Mouse (Mus musculus): ENCODE measurements around the gene Pcnx2. TPM values are rescaled to one million over a fixed set of nuclear protein-coding genes. Genes with fewer than 3 reads are reported as not detected.

The Pcnx2 gene
- total and polyA plus RNA-seq, 3 experiments, result 0.16 TPM; not detected in 2

GRCm38 (mm10) chr8:125763066-125763786 lies 134.9 kb downstream of the Pcnx2 start:
- no peak for DNase-seq (ENCODE audit: low spot score)
- H3K4me1 ChIP-seq (ENCODE audit: insufficient read depth, low read depth, low read length), result no peaks in the 10 kb centered on the region
- H3K27me3 ChIP-seq (ENCODE audit: insufficient read depth, low read length), result no peaks in the 10 kb centered on the region
- TF ChIP-seq TAL1 (conservative IDR thresholded peaks at IDR 0.05; ENCODE audit: low read depth, low read length) (no peak), GATA2 (IDR thresholded peaks at IDR 0.05; ENCODE audit: borderline replicate concordance, low read depth, low read length) (no peak), POLR2AphosphoS5 (IDR thresholded peaks at IDR 0.05; ENCODE audit: insufficient replicate concordance, low read depth, low read length) (no peak), GATA1 (IDR thresholded peaks at IDR 0.05; ENCODE audit: borderline replicate concordance, low read length) (no peak), CTCF (IDR thresholded peaks at IDR 0.05; ENCODE audit: low read depth, low read length) (no peak)
- no peaks in the 10 kb centered on the region for H3K36me3 ChIP-seq (replicated peaks)
- ATAC-seq (ENCODE audit: extremely low read depth, insufficient number of reproducible peaks, low FRiP score, poor library complexity, severe bottlenecking), result no peak
- peaks cover 97% of the 10 kb centered on the region for H3K9me3 ChIP-seq (replicated peaks)
- no peak overlapping the region for H3K4me3 ChIP-seq (ENCODE audit: low read depth, low read length)

- no peaks in the 10 kb centered on the region for H3K27me3 ChIP-seq (ENCODE audit: insufficient read depth, low read length)
- ATAC-seq (ENCODE audit: extremely low read depth, insufficient number of reproducible peaks, low FRiP score, poor library complexity, severe bottlenecking) (no peak), DNase-seq (ENCODE audit: low spot score) (no peak)
- H3K36me3 ChIP-seq (replicated peaks), result no peaks in the 10 kb centered on the region
- H3K9me3 ChIP-seq (replicated peaks), result peaks cover 91% of the 10 kb centered on the region
- no peak overlapping the region; the same call in 1 of the 2 replicates for H3K4me3 ChIP-seq (ENCODE audit: low read depth, low read length)
- H3K4me1 ChIP-seq (ENCODE audit: insufficient read depth, low read depth, low read length), result no peaks in the 10 kb centered on the region
- TF ChIP-seq CTCF (IDR thresholded peaks at IDR 0.05; ENCODE audit: low read depth, low read length), result no peak
- no peak for TF ChIP-seq POLR2AphosphoS5 (IDR thresholded peaks at IDR 0.05; ENCODE audit: insufficient replicate concordance, low read depth, low read length)
- no peak for TF ChIP-seq TAL1 (conservative IDR thresholded peaks at IDR 0.05; ENCODE audit: low read depth, low read length)
- no peak for TF ChIP-seq GATA2 (IDR thresholded peaks at IDR 0.05; ENCODE audit: borderline replicate concordance, low read depth, low read length)
- no peak for TF ChIP-seq GATA1 (IDR thresholded peaks at IDR 0.05; ENCODE audit: borderline replicate concordance, low read length)
Observed at GRCm38 (mm10) chr8:125759022-125759421, 139.1 kb downstream of the Pcnx2 start.

GRCm38 (mm10) chr8:125757106-125757496 lies 141.0 kb downstream of the Pcnx2 start:
- DNase-seq (ENCODE audit: low spot score) (no peak), ATAC-seq (ENCODE audit: extremely low read depth, insufficient number of reproducible peaks, low FRiP score, poor library complexity, severe bottlenecking) (no peak)
- H3K4me1 ChIP-seq (ENCODE audit: insufficient read depth, low read depth, low read length), result no peaks in the 10 kb centered on the region
- no peak for TF ChIP-seq POLR2AphosphoS5 (IDR thresholded peaks at IDR 0.05; ENCODE audit: insufficient replicate concordance, low read depth, low read length)
- TF ChIP-seq GATA2 (IDR thresholded peaks at IDR 0.05; ENCODE audit: borderline replicate concordance, low read depth, low read length), result no peak
- no peak for TF ChIP-seq TAL1 (conservative IDR thresholded peaks at IDR 0.05; ENCODE audit: low read depth, low read length)
- no peak for TF ChIP-seq CTCF (IDR thresholded peaks at IDR 0.05; ENCODE audit: low read depth, low read length)
- TF ChIP-seq GATA1 (IDR thresholded peaks at IDR 0.05; ENCODE audit: borderline replicate concordance, low read length), result no peak
- peaks cover 91% of the 10 kb centered on the region for H3K9me3 ChIP-seq (replicated peaks)
- H3K36me3 ChIP-seq (replicated peaks), result no peaks in the 10 kb centered on the region
- 0 out of 2 replicates have a peak overlapping the region, but pooled peaks have one; percentile 15 for H3K4me3 ChIP-seq (ENCODE audit: low read depth, low read length)
- H3K27me3 ChIP-seq (ENCODE audit: insufficient read depth, low read length), result no peaks in the 10 kb centered on the region

GRCm38 (mm10) chr8:125756391-125757105 lies 141.6 kb downstream of the Pcnx2 start:
- TF ChIP-seq TAL1 (conservative IDR thresholded peaks at IDR 0.05; ENCODE audit: low read depth, low read length) (no peak), CTCF (IDR thresholded peaks at IDR 0.05; ENCODE audit: low read depth, low read length) (no peak), GATA2 (IDR thresholded peaks at IDR 0.05; ENCODE audit: borderline replicate concordance, low read depth, low read length) (no peak), POLR2AphosphoS5 (IDR thresholded peaks at IDR 0.05; ENCODE audit: insufficient replicate concordance, low read depth, low read length) (no peak), GATA1 (IDR thresholded peaks at IDR 0.05; ENCODE audit: borderline replicate concordance, low read length) (no peak)
- H3K9me3 ChIP-seq (replicated peaks), result peaks cover 93% of the 10 kb centered on the region
- H3K27me3 ChIP-seq (ENCODE audit: insufficient read depth, low read length), result no peaks in the 10 kb centered on the region
- no peaks in the 10 kb centered on the region for H3K4me1 ChIP-seq (ENCODE audit: insufficient read depth, low read depth, low read length)
- no peak for ATAC-seq (ENCODE audit: extremely low read depth, insufficient number of reproducible peaks, low FRiP score, poor library complexity, severe bottlenecking)
- H3K36me3 ChIP-seq (replicated peaks), result no peaks in the 10 kb centered on the region
- no peak for DNase-seq (ENCODE audit: low spot score)
- 0 out of 2 replicates have a peak overlapping the region, but pooled peaks have one; percentile 15 for H3K4me3 ChIP-seq (ENCODE audit: low read depth, low read length)

- DNase-seq (ENCODE audit: low spot score) (no peak), ATAC-seq (ENCODE audit: extremely low read depth, insufficient number of reproducible peaks, low FRiP score, poor library complexity, severe bottlenecking) (no peak)
- Histone ChIP-seq H3K27me3 (ENCODE audit: insufficient read depth, low read length) (no peaks in the 10 kb centered on the region), H3K4me3 (ENCODE audit: low read depth, low read length) (no peak overlapping the region), H3K9me3 (replicated peaks) (peaks cover 93% of the 10 kb centered on the region), H3K4me1 (ENCODE audit: insufficient read depth, low read depth, low read length) (no peaks in the 10 kb centered on the region), H3K36me3 (replicated peaks) (no peaks in the 10 kb centered on the region)
- TF ChIP-seq TAL1 (conservative IDR thresholded peaks at IDR 0.05; ENCODE audit: low read depth, low read length) (no peak), GATA2 (IDR thresholded peaks at IDR 0.05; ENCODE audit: borderline replicate concordance, low read depth, low read length) (no peak), GATA1 (IDR thresholded peaks at IDR 0.05; ENCODE audit: borderline replicate concordance, low read length) (no peak), CTCF (IDR thresholded peaks at IDR 0.05; ENCODE audit: low read depth, low read length) (no peak), POLR2AphosphoS5 (IDR thresholded peaks at IDR 0.05; ENCODE audit: insufficient replicate concordance, low read depth, low read length) (no peak)
Observed at GRCm38 (mm10) chr8:125755896-125756295, 142.2 kb downstream of the Pcnx2 start.

- DNase-seq (ENCODE audit: low spot score), result no peak
- no peak for ATAC-seq (ENCODE audit: extremely low read depth, insufficient number of reproducible peaks, low FRiP score, poor library complexity, severe bottlenecking)
Observed at GRCm38 (mm10) chr8:125750846-125751245, 147.3 kb downstream of the Pcnx2 start.

More at GRCm38 (mm10) chr8:125750846-125751245, 147.3 kb downstream of the Pcnx2 start:
- H3K36me3 ChIP-seq (replicated peaks), result no peaks in the 10 kb centered on the region
- TF ChIP-seq TAL1 (conservative IDR thresholded peaks at IDR 0.05; ENCODE audit: low read depth, low read length), result no peak
- TF ChIP-seq CTCF (IDR thresholded peaks at IDR 0.05; ENCODE audit: low read depth, low read length), result no peak
- TF ChIP-seq POLR2AphosphoS5 (IDR thresholded peaks at IDR 0.05; ENCODE audit: insufficient replicate concordance, low read depth, low read length), result no peak
- no peak for TF ChIP-seq GATA1 (IDR thresholded peaks at IDR 0.05; ENCODE audit: borderline replicate concordance, low read length)
- no peak for TF ChIP-seq GATA2 (IDR thresholded peaks at IDR 0.05; ENCODE audit: borderline replicate concordance, low read depth, low read length)
- no peak overlapping the region for H3K4me3 ChIP-seq (ENCODE audit: low read depth, low read length)
- H3K4me1 ChIP-seq (ENCODE audit: insufficient read depth, low read depth, low read length), result no peaks in the 10 kb centered on the region
- H3K27me3 ChIP-seq (ENCODE audit: insufficient read depth, low read length), result no peaks in the 10 kb centered on the region
- peaks cover 96% of the 10 kb centered on the region for H3K9me3 ChIP-seq (replicated peaks)

All from G1E (cell line).